Mouse (Mus musculus) stomach, postnatal 0 days (tissue): Measurements from ENCODE around the gene Lao1. TPM values are rescaled to one million over a fixed set of nuclear protein-coding genes. Genes with fewer than 3 reads are reported as not detected.
A peak's percentile ranks its signal among the peaks of the same experiment; 100 is the strongest.

Experiments
- ATAC-seq: fragments of 200-750 bp; cut with Nextera tagmentation; 2 replicates; pipeline ENCODE4 v1.8.0; 2017; ENCODE audit not compliant: low FRiP score, low TSS enrichment
- DNase-seq: peaks from one replicate; pipeline ENCODE4 v3.0.0-alpha.2; 2016; ENCODE audit warnings: low spot score
- H3K27ac ChIP-seq: fragments of 300-500 bp; sonication (generic); replicated peaks from 2 replicates; pipeline ENCODE4 v1.5.1; 2014; ENCODE audit warnings: mild to moderate bottlenecking, control low read depth
- H3K27me3 ChIP-seq: fragments of 300-500 bp; sonication (generic); 2 replicates; pipeline ENCODE4 v1.6.1; 2014; ENCODE audit warnings: low read length; ENCODE audit not compliant: control insufficient read depth, insufficient read depth
- H3K36me3 ChIP-seq: fragments of 300-500 bp; sonication (generic); 2 replicates; pipeline ENCODE4 v1.6.1; 2014; ENCODE audit warnings: low read length, mixed read lengths; ENCODE audit not compliant: control insufficient read depth, insufficient read depth
- H3K4me1 ChIP-seq: fragments of 300-500 bp; sonication (generic); replicated peaks from 2 replicates; pipeline ENCODE4 v1.6.1; 2014; ENCODE audit warnings: antibody characterized with exemption; ENCODE audit not compliant: control insufficient read depth, insufficient read depth
- H3K4me2 ChIP-seq: fragments of 300-500 bp; sonication (generic); replicated peaks from 2 replicates; pipeline ENCODE4 v1.6.1; 2014; ENCODE audit warnings: low read depth, mild to moderate bottlenecking, control low read depth, moderate library complexity
- H3K4me3 ChIP-seq: fragments of 300-500 bp; sonication (generic); 2 replicates; pipeline ENCODE4 v1.5.1; 2014; ENCODE audit warnings: low read depth, low read length, control low read depth
- H3K9ac ChIP-seq: fragments of 300-500 bp; sonication (generic); 2 replicates; pipeline ENCODE4 v1.6.1; 2014; ENCODE audit warnings: mild to moderate bottlenecking, low read length, control low read depth, mixed read lengths
- H3K9me3 ChIP-seq: fragments of 300-500 bp; sonication (generic); 2 replicates; pipeline ENCODE4 v1.6.1; 2016; ENCODE audit warnings: low read length; ENCODE audit not compliant: control insufficient read depth
- CTCF ChIP-seq: IDR thresholded peaks from 2 replicates; pipeline ENCODE4 v1.5.1; 2016; ENCODE audit warnings: antibody characterized with exemption, low read depth, mild to moderate bottlenecking, moderate library complexity
- EP300 ChIP-seq: optimal IDR thresholded peaks from 2 replicates; pipeline ENCODE3; 2016; ENCODE audit warnings: antibody characterized with exemption
- WGBS: fragments of 180-500 bp; shearing (Covaris S2); extraction: QIAGEN DNeasy Blood & Tissue Kit; methylation state at CpG from one replicate; pipeline ENCODE4 v1.1.7; 2014; 5-methylcytosine and 5-hydroxymethylcytosine counted together
- polyA plus RNA-seq: library from polyadenylated mRNA; unstranded; fragments of >200 nt; fragmentation: Nextera tagmentation; extraction: Ambion mirVana; gene quantifications from 2 replicates; pipeline ENCODE4 v1.2.1, GENCODE M21; 2015

Gene Lao1
- polyA plus RNA-seq, 1 experiment from 2014 or later: 0.08 TPM

- Histone ChIP-seq H3K27ac (no peak overlapping the region), H3K9me3 (no peaks in the 10 kb centered on the region), H3K9ac (no peak overlapping the region), H3K4me3 (no peak overlapping the region), H3K36me3 (no peaks in the 10 kb centered on the region), H3K27me3 (no peaks in the 10 kb centered on the region), H3K4me1 (no peaks in the 10 kb centered on the region), H3K4me2 (no peak overlapping the region)
- ATAC-seq (no peak), DNase-seq (no peak)
- 58% methylated on average over 2 of the region's 2 CpGs for WGBS
- TF ChIP-seq CTCF: no peak
These were observed 11.9 kb downstream of the Lao1 start for GRCm38 (mm10) chr4:118973281-118973680.

DNA sequence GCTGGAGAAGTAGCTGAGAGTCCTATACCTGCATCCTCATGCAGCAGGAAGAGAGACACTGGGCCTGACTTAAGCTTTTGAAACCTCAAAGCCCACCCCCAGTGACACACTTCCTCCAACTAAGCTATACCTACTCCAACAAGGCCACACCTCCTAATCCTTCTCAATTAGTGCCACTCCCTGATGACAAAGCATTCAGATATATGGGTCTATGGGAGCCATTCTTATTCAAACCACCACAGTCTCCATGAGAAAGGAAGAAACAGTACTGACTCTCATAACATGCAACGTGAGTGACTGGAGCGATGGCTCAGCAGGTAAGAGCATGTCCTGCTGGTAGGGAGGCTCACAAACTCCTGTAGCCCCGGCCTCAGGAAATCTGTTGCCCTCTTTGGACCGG lies 23.9 kb downstream of the Lao1 start:
- 84% methylated on average over 4 of the region's 4 CpGs for WGBS
- DNase-seq (no peak), ATAC-seq (no peak)
- Histone ChIP-seq H3K4me3 (no peak overlapping the region), H3K9ac (no peak overlapping the region), H3K27me3 (no peaks in the 10 kb centered on the region), H3K27ac (no peak overlapping the region), H3K36me3 (no peaks in the 10 kb centered on the region), H3K4me2 (no peak overlapping the region), H3K9me3 (0 out of 2 replicates have a peak, but pooled peaks cover 2% of the 10 kb centered on the region), H3K4me1 (no peaks in the 10 kb centered on the region)
- no peak for TF ChIP-seq EP300
- no peak for TF ChIP-seq CTCF

GRCm38 (mm10) chr4:118988535-118988934 lies 27.2 kb downstream of the Lao1 start:
- peak; percentile 37 for DNase-seq
- TF ChIP-seq EP300: no peak
- TF ChIP-seq CTCF: peak; percentile 79

GRCm38 (mm10) chr4:118989331-118989730 lies 28.0 kb downstream of the Lao1 start:
- no peaks in the 10 kb centered on the region for H3K4me1 ChIP-seq
- H3K27me3 ChIP-seq: no peaks in the 10 kb centered on the region
- H3K27ac ChIP-seq: no peak overlapping the region
- no peaks in the 10 kb centered on the region for H3K36me3 ChIP-seq
- no peak for ATAC-seq
- no peak overlapping the region for H3K9ac ChIP-seq
- no peak overlapping the region for H3K4me3 ChIP-seq
- H3K9me3 ChIP-seq: 0 out of 2 replicates have a peak, but pooled peaks cover 2% of the 10 kb centered on the region
- no peak overlapping the region for H3K4me2 ChIP-seq
- WGBS: 24% methylated on average over 12 of the region's 12 CpGs
- no peak for DNase-seq
- TF ChIP-seq EP300 (no peak), CTCF (no peak)

More at GRCm38 (mm10) chr4:118988535-118988934, 27.2 kb downstream of the Lao1 start:
- H3K36me3 ChIP-seq: no peaks in the 10 kb centered on the region
- 3% methylated on average over 3 of the region's 3 CpGs for whole genome bisulfite sequencing
- no peaks in the 10 kb centered on the region for H3K27me3 ChIP-seq
- no peak overlapping the region for H3K9ac ChIP-seq
- no peak overlapping the region for H3K27ac ChIP-seq
- no peak for ATAC-seq
- H3K4me3 ChIP-seq: no peak overlapping the region
- 0 out of 2 replicates have a peak, but pooled peaks cover 2% of the 10 kb centered on the region for H3K9me3 ChIP-seq
- no peaks in the 10 kb centered on the region for H3K4me1 ChIP-seq
- H3K4me2 ChIP-seq: no peak overlapping the region

DNA sequence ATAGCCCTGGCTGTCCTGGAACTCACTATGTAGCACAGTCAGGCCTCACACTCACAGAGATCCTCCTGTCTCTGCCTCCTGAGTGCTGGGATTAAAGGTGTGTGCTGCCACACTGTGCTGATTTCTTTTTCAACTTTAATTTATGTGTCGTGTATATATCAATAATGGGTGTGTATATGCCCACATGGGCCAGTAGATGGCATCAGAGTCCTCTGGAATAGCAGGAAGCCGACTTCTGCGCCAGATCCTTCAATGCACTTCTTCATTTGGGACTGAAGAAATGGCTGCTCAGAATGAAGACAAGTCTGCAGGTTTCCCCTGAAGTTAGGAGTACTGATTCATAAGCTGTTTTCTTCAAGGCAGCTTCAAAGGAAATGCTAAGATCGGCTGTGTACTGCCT lies 30.4 kb downstream of the Lao1 start:
- peak overlapping the region; percentile 61 for H3K27ac ChIP-seq
- DNase-seq: no peak

DNA sequence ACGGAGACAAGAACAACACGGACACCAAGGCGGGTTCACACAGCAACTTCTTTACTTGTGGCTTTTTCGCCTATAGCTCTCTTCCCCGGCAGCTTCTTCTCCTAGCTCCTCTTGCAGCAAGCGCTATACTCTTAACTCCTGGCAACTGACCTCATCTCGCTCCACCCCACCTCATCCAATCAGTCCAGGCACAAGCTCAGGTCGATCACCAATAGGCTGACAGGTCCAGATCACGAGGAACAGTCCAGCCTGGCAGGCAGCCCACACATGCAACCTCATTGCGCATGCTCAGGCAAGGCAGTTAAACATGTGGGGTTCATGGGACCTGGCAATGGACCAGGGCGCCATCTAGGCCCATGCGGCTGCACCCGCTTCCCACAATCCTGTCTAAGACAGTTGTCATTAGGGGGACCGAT lies 35.8 kb downstream of the Lao1 start:
- DNase-seq (no peak), ATAC-seq (no peak)
- Histone ChIP-seq H3K27ac (no peak overlapping the region), H3K4me3 (no peak overlapping the region), H3K4me1 (no peaks in the 10 kb centered on the region), H3K4me2 (no peak overlapping the region), H3K36me3 (no peaks in the 10 kb centered on the region), H3K27me3 (no peaks in the 10 kb centered on the region), H3K9ac (no peak overlapping the region), H3K9me3 (no peaks in the 10 kb centered on the region)
- TF ChIP-seq CTCF (no peak), EP300 (no peak)
- WGBS: 88% methylated on average over 14 of the region's 14 CpGs

More for the DNA sequence above, 30.4 kb downstream of the Lao1 start:
- Histone ChIP-seq H3K4me2 (no peak overlapping the region), H3K36me3 (no peaks in the 10 kb centered on the region), H3K4me1 (no peaks in the 10 kb centered on the region), H3K4me3 (no peak overlapping the region), H3K9me3 (no peaks in the 10 kb centered on the region), H3K27me3 (no peaks in the 10 kb centered on the region), H3K9ac (no peak overlapping the region)
- 39% methylated on average over 4 of the region's 4 CpGs for WGBS
- TF ChIP-seq EP300 (no peak), CTCF (peak; percentile 74)
- ATAC-seq: no peak
